In genomic region chr3:55701632-55702031, GRCm38 (mm10) we compare ENCODE assay signal across 26 mouse cellular contexts.
DNase-seq lines count a peak whose midpoint lies in the region; ATAC-seq and TF ChIP-seq lines count a peak whose summit lies in the region.
"Had no signal": no experiment of that assay in that cellular context is flagged by ENCODE, and none has a peak within 500 bp of the region (broad histone marks: within the 10 kb centered on the region; RNA-seq: fewer than 3 reads in every experiment).

No protein-coding gene starts in this region.

- H3K36me3 ChIP-seq in liver, postnatal 0 days (replicated peaks; ENCODE audit: insufficient read depth, low read length), result no peaks in the 10 kb centered on the region
- peaks cover 5% of the 10 kb centered on the region; the same call in 1 of the 2 replicates for H3K36me3 ChIP-seq in midbrain, embryonic 14.5 days (ENCODE audit: control insufficient read depth, insufficient read depth, low read length)
- H3K36me3 ChIP-seq: embryonic facial prominence, embryonic 12.5 days; embryonic facial prominence, embryonic 15.5 days; heart, embryonic 15.5 days; hindbrain, embryonic 12.5 days; intestine, embryonic 15.5 days had no signal

- intact Hi-C loops in heart, postnatal 36 days (cut with DNase I), result no loop called here

- no peaks in the 10 kb centered on the region for H3K9me3 ChIP-seq in liver, postnatal 0 days (ENCODE audit: low read length)
- no peaks in the 10 kb centered on the region for H3K9me3 ChIP-seq in midbrain, embryonic 14.5 days (ENCODE audit: control insufficient read depth, low read length)
- H3K9me3 ChIP-seq: embryonic facial prominence, embryonic 12.5 days; embryonic facial prominence, embryonic 15.5 days; heart, embryonic 15.5 days; hindbrain, embryonic 12.5 days; hindbrain, embryonic 15.5 days; intestine, embryonic 15.5 days had no signal

- TF ChIP-seq EP300 in liver, postnatal 0 days (IDR thresholded peaks at IDR 0.05; ENCODE audit: low read depth), result no peak

- no peak overlapping the region for H3K4me3 ChIP-seq in liver, postnatal 0 days (ENCODE audit: low read depth, low read length)
- no peak overlapping the region for H3K4me3 ChIP-seq in midbrain, embryonic 14.5 days (replicated peaks; ENCODE audit: low read depth, low read length)
- H3K4me3 ChIP-seq: embryonic facial prominence, embryonic 12.5 days; embryonic facial prominence, embryonic 15.5 days; gastrocnemius, adult 2 months; heart, embryonic 15.5 days; hindbrain, embryonic 12.5 days; hindbrain, embryonic 15.5 days; intestine, embryonic 15.5 days had no signal

- TF ChIP-seq CTCF in liver, postnatal 0 days (IDR thresholded peaks at IDR 0.05; ENCODE audit: low read depth), result no peak

- H3K9ac ChIP-seq in liver, postnatal 0 days (replicated peaks), result no peak overlapping the region
- H3K9ac ChIP-seq in midbrain, embryonic 14.5 days (replicated peaks; ENCODE audit: low read length), result no peak overlapping the region
- H3K9ac ChIP-seq: embryonic facial prominence, embryonic 12.5 days; embryonic facial prominence, embryonic 15.5 days; forebrain, postnatal 0 days; heart, embryonic 15.5 days; hindbrain, embryonic 12.5 days; hindbrain, embryonic 15.5 days; intestine, embryonic 15.5 days had no signal

- peak; percentile 44 for DNase-seq in heart, adult 11 months
- no peak for DNase-seq in heart, postnatal 36 days
- peak; percentile 6 to 16 for DNase-seq in right cerebral cortex, postnatal 10 days (ENCODE audit: low spot score in 2 of 2)
- DNase-seq in right cerebral cortex, postnatal 36 days (ENCODE audit: low spot score in 2 of 2), result no peak
- peak; percentile 66 for DNase-seq in NIH3T3 (ENCODE audit: low read depth)
- DNase-seq in liver, postnatal 0 days, result no peak
- no peak for DNase-seq in midbrain, embryonic 14.5 days
- DNase-seq: adrenal gland, adult 2 months; adrenal gland, postnatal 14 days; cerebellum, adult 11 months; cerebellum, adult 2 months; cerebellum, adult 9-11 months; cerebellum, postnatal 25 days; forebrain, postnatal 0 days; gastrocnemius, adult 2 months; gastrocnemius, postnatal 14 days; heart, adult 18-20 months; heart, postnatal 14 days had no signal

- H3K27ac ChIP-seq in liver, postnatal 0 days (ENCODE audit: low read depth), result no peak overlapping the region
- no peak overlapping the region for H3K27ac ChIP-seq in midbrain, embryonic 14.5 days (replicated peaks; ENCODE audit: low read depth, low read length)
- H3K27ac ChIP-seq: embryonic facial prominence, embryonic 12.5 days; embryonic facial prominence, embryonic 15.5 days; gastrocnemius, adult 2 months; heart, embryonic 15.5 days; hindbrain, embryonic 12.5 days; hindbrain, embryonic 15.5 days; intestine, embryonic 15.5 days had no signal

- H3K4me1 ChIP-seq in liver, postnatal 0 days (ENCODE audit: insufficient read depth), result no peaks in the 10 kb centered on the region; the same call in 1 of the 2 replicates
- H3K4me1 ChIP-seq in midbrain, embryonic 14.5 days (ENCODE audit: control insufficient read depth, insufficient read depth, low read length), result no peaks in the 10 kb centered on the region
- H3K4me1 ChIP-seq: embryonic facial prominence, embryonic 12.5 days; embryonic facial prominence, embryonic 15.5 days; hindbrain, embryonic 12.5 days; hindbrain, embryonic 15.5 days; intestine, embryonic 15.5 days had no signal

- no peaks in the 10 kb centered on the region for H3K27me3 ChIP-seq in liver, postnatal 0 days (ENCODE audit: insufficient read depth, low read length)
- no peaks in the 10 kb centered on the region for H3K27me3 ChIP-seq in midbrain, embryonic 14.5 days (ENCODE audit: control insufficient read depth, insufficient read depth, low read length)
- H3K27me3 ChIP-seq: embryonic facial prominence, embryonic 12.5 days; embryonic facial prominence, embryonic 15.5 days; heart, embryonic 15.5 days; hindbrain, embryonic 12.5 days; hindbrain, embryonic 15.5 days; intestine, embryonic 15.5 days had no signal

- H3K4me2 ChIP-seq in liver, postnatal 0 days (ENCODE audit: low read depth, low read length), result no peak overlapping the region
- no peak overlapping the region for H3K4me2 ChIP-seq in midbrain, embryonic 14.5 days (ENCODE audit: low read length)
- H3K4me2 ChIP-seq: embryonic facial prominence, embryonic 12.5 days; embryonic facial prominence, embryonic 15.5 days; heart, embryonic 11.5 days; heart, embryonic 15.5 days; hindbrain, embryonic 12.5 days; hindbrain, embryonic 15.5 days; intestine, embryonic 15.5 days had no signal

- WGBS in liver, postnatal 0 days (ENCODE audit: insufficient replicate concordance), result 58% methylated on average over 6 of the region's 6 CpGs
- whole genome bisulfite sequencing in midbrain, embryonic 14.5 days, result 88% methylated on average over 6 of the region's 6 CpGs

- ATAC-seq in liver, postnatal 0 days, result no peak
- no peak for ATAC-seq in midbrain, embryonic 14.5 days (ENCODE audit: low FRiP score, low TSS enrichment)
- ATAC-seq: forebrain, embryonic 14.5 days; forebrain, postnatal 0 days; intestine, embryonic 15.5 days had no signal

Comparison
In these comparisons a context has a peak if more than half of its experiments do, and no peak if none do; other contexts are left out.
1. DNase-seq: peak in heart, adult 11 months (single experiment), right cerebral cortex, postnatal 10 days (2 of 2) and NIH3T3 (single experiment); none in heart, postnatal 36 days (0 of 2), right cerebral cortex, postnatal 36 days (0 of 2), liver, postnatal 0 days (single experiment) and midbrain, embryonic 14.5 days (single experiment).